In the genomic region with DNA sequence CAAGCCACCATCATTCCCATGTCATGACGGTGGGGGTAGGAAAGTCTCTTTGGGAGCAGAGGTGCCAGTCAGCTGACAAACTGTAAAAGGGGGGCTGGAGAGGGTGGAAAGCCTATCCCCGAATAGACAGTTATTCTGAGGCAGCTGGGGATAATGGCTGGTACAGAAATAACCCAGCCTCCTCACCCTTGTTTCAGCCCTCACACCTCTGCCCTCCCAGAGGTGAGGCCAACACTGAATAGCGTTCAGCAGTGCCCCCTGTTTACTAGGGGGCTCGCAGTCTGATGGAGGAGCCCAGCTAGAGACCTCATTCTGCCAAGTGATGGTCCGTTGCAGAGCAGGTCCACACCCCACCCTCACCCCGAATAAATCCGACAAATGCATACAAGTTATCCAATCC, we compare ENCODE assay signal across 9 mouse cellular contexts. TPM values are rescaled to one million over a fixed set of nuclear protein-coding genes. Genes with fewer than 3 reads are reported as not detected.
DNase-seq lines count a peak whose midpoint lies in the region; ATAC-seq and TF ChIP-seq lines count a peak whose summit lies in the region.
"Had no signal": no experiment of that assay in that cellular context is flagged by ENCODE, and none has a peak within 500 bp of the region (broad histone marks: within the 10 kb centered on the region; RNA-seq: fewer than 3 reads in every experiment).

No protein-coding gene starts in this region.

- H3K9ac ChIP-seq in heart, adult 2 months (ENCODE audit: low read depth, low read length) = no peak overlapping the region
- H3K9ac ChIP-seq in midbrain, embryonic 16.5 days (ENCODE audit: low read depth, low read length) = no peak overlapping the region
- peak overlapping the region; percentile 10; the same call in 1 of the 2 replicates for H3K9ac ChIP-seq in limb, embryonic 13.5 days
- H3K9ac ChIP-seq in stomach, embryonic 16.5 days (ENCODE audit: low read length) = peak overlapping the region; percentile 58

- intact Hi-C loops in heart, adult 2 months (cut with DNase I) = loop anchor here (5.0 kb wide), 1 partner anchor 142 kb away; no protein-coding TSS in a partner anchor

- no peak for TF ChIP-seq POLR2A in heart, adult 2 months (IDR thresholded peaks at IDR 0.05; ENCODE audit: insufficient read depth, low read depth, low read length)

- 78% methylated on average over 7 of the region's 7 CpGs for WGBS in heart, adult 2 months
- 87% methylated on average over 7 of the region's 7 CpGs for WGBS in midbrain, embryonic 10.5 days
- WGBS in midbrain, embryonic 16.5 days = 80% methylated on average over 7 of the region's 7 CpGs
- 75% methylated on average over 7 of the region's 7 CpGs for WGBS in limb, embryonic 13.5 days
- WGBS in stomach, embryonic 16.5 days = 68% methylated on average over 7 of the region's 7 CpGs

- no peak for ATAC-seq in midbrain, embryonic 16.5 days
- no peak for ATAC-seq in limb, embryonic 13.5 days (ENCODE audit: low FRiP score, low read depth)
- no peak for ATAC-seq in stomach, embryonic 16.5 days (ENCODE audit: insufficient read depth, low FRiP score)
- ATAC-seq in granulocyte monocyte progenitor cell, adult 5-6 weeks (replicated peaks; ENCODE audit: poor library complexity, severe bottlenecking) = no peak

- H3K36me3 ChIP-seq in heart, adult 2 months (ENCODE audit: control insufficient read depth, insufficient read depth, low read length) = peaks cover 8% of the 10 kb centered on the region
- peaks cover 18% of the 10 kb centered on the region for H3K36me3 ChIP-seq in midbrain, embryonic 10.5 days
- H3K36me3 ChIP-seq in midbrain, embryonic 16.5 days (ENCODE audit: control insufficient read depth, insufficient read depth, low read length) = no peaks in the 10 kb centered on the region
- H3K36me3 ChIP-seq in limb, embryonic 13.5 days = peaks cover 5% of the 10 kb centered on the region; the same call in 1 of the 2 replicates
- H3K36me3 ChIP-seq in stomach, embryonic 16.5 days (ENCODE audit: control insufficient read depth, insufficient read depth, low read length) = peaks cover 4% of the 10 kb centered on the region

- H3K4me1 ChIP-seq in heart, adult 2 months (ENCODE audit: control insufficient read depth, insufficient read depth, low read length) = peaks cover 3% of the 10 kb centered on the region
- H3K4me1 ChIP-seq in midbrain, embryonic 10.5 days = peaks cover 24% of the 10 kb centered on the region
- H3K4me1 ChIP-seq in midbrain, embryonic 16.5 days (ENCODE audit: control insufficient read depth, insufficient read depth, low read length) = peaks cover 20% of the 10 kb centered on the region
- peaks cover 22% of the 10 kb centered on the region for H3K4me1 ChIP-seq in limb, embryonic 13.5 days
- peaks cover 17% of the 10 kb centered on the region for H3K4me1 ChIP-seq in stomach, embryonic 16.5 days (ENCODE audit: control insufficient read depth, insufficient read depth, low read length)

- H3K4me2 ChIP-seq in midbrain, embryonic 16.5 days (ENCODE audit: low read length) = no peak overlapping the region
- peak overlapping the region; percentile 61 for H3K4me2 ChIP-seq in limb, embryonic 13.5 days (replicated peaks)
- H3K4me2 ChIP-seq in stomach, embryonic 16.5 days (ENCODE audit: low read depth, low read length) = peak overlapping the region; percentile 53

- H3K79me2 ChIP-seq in heart, adult 2 months (replicated peaks; ENCODE audit: control insufficient read depth, insufficient read depth, low read length) = peaks cover 5% of the 10 kb centered on the region; the same call in 1 of the 2 replicates

- H3K4me3 ChIP-seq in heart, adult 2 months = no peak overlapping the region
- H3K4me3 ChIP-seq in midbrain, embryonic 10.5 days = peak overlapping the region; percentile 99
- H3K4me3 ChIP-seq in midbrain, embryonic 16.5 days (ENCODE audit: low read depth, low read length) = no peak overlapping the region
- H3K4me3 ChIP-seq in limb, embryonic 13.5 days = 0 out of 2 replicates have a peak overlapping the region, but pooled peaks have one; percentile 91
- H3K4me3 ChIP-seq in stomach, embryonic 16.5 days (replicated peaks; ENCODE audit: low read length) = no peak overlapping the region

- no peak for TF ChIP-seq CTCF in heart, adult 2 months (IDR thresholded peaks at IDR 0.05)

- no peak for TF ChIP-seq EP300 in heart, adult 2 months (IDR thresholded peaks at IDR 0.05; ENCODE audit: insufficient read depth, low read depth, low read length)

- H3K27ac ChIP-seq in heart, adult 2 months = peak overlapping the region; percentile 100
- H3K27ac ChIP-seq in midbrain, embryonic 10.5 days (replicated peaks) = peak overlapping the region; percentile 99
- no peak overlapping the region for H3K27ac ChIP-seq in midbrain, embryonic 16.5 days (ENCODE audit: low read length)
- no peak overlapping the region for H3K27ac ChIP-seq in limb, embryonic 13.5 days
- no peak overlapping the region for H3K27ac ChIP-seq in stomach, embryonic 16.5 days (ENCODE audit: low read length)

- no peaks in the 10 kb centered on the region for H3K27me3 ChIP-seq in heart, adult 2 months (ENCODE audit: control insufficient read depth, insufficient read depth, low read length)
- no peaks in the 10 kb centered on the region for H3K27me3 ChIP-seq in midbrain, embryonic 10.5 days (ENCODE audit: low read depth, poor library complexity, severe bottlenecking)
- H3K27me3 ChIP-seq in midbrain, embryonic 16.5 days (ENCODE audit: control insufficient read depth, insufficient read depth, low read depth, low read length) = no peaks in the 10 kb centered on the region
- no peaks in the 10 kb centered on the region for H3K27me3 ChIP-seq in limb, embryonic 13.5 days
- H3K27me3 ChIP-seq in stomach, embryonic 16.5 days (ENCODE audit: control insufficient read depth, insufficient read depth, low read length) = no peaks in the 10 kb centered on the region

- no peak for DNase-seq in heart, adult 2 months
- no peak for DNase-seq in heart, postnatal 4 days
- DNase-seq in midbrain, embryonic 10.5 days (ENCODE audit: low spot score) = no peak
- no peak for DNase-seq in right cerebral cortex, postnatal 36 days (ENCODE audit: low spot score in 2 of 2)
- DNase-seq: kidney, postnatal 25 days had no signal

- no peaks in the 10 kb centered on the region for H3K9me3 ChIP-seq in midbrain, embryonic 10.5 days (replicated peaks)
- H3K9me3 ChIP-seq in midbrain, embryonic 16.5 days (replicated peaks; ENCODE audit: control insufficient read depth, low read length, poor library complexity, severe bottlenecking) = no peaks in the 10 kb centered on the region
- no peaks in the 10 kb centered on the region for H3K9me3 ChIP-seq in limb, embryonic 13.5 days
- H3K9me3 ChIP-seq in stomach, embryonic 16.5 days (replicated peaks; ENCODE audit: control insufficient read depth, low read length) = peaks cover 3% of the 10 kb centered on the region; the same call in 1 of the 2 replicates

RNA-seq across cellular contexts. Expression of gene Csnk2a1, which starts 1.1 kb away (rescaled TPM):
- total RNA-seq in heart, adult 2 months (2021) = 10 to 100 TPM; 89.0 to 94.1 TPM
- 40.7 and 74.9 TPM in 2 replicates for polyA plus RNA-seq in heart, adult 2 months (2012; rRNA removed)
- total RNA-seq in heart, postnatal 4 days (2021) = 100 to 1,000 TPM in 1 of 2 experiments, 10 to 100 TPM in 1; 99.7 to 103 TPM
- 79.1 and 82.7 TPM in 2 replicates for polyA plus RNA-seq in midbrain, embryonic 10.5 days (2016; fragmentation: Nextera tagmentation; extraction: Ambion mirVana)
- polyA plus RNA-seq in midbrain, embryonic 16.5 days (2015; fragmentation: Nextera tagmentation; extraction: Ambion mirVana) = 107 and 116 TPM in 2 replicates
- polyA plus RNA-seq in limb, embryonic 13.5 days (2015; fragmentation: Nextera tagmentation; extraction: Ambion mirVana) = 99.4 and 109 TPM in 2 replicates
- 74.1 and 78.3 TPM in 2 replicates for polyA plus RNA-seq in stomach, embryonic 16.5 days (2015; fragmentation: Nextera tagmentation; extraction: Ambion mirVana)
- total RNA-seq in granulocyte monocyte progenitor cell, adult 5-6 weeks (2014; fragmentation: Nextera tagmentation) = 71.6 and 101 TPM in 2 replicates
- 82.1 and 104 TPM in 2 replicates for total RNA-seq in granulocyte monocyte progenitor cell, adult 5-6 weeks (2017)

Comparison
In these comparisons a context has a peak if more than half of its experiments do, and no peak if none do; other contexts are left out.
1. H3K27ac ChIP-seq: peak in heart, adult 2 months (single experiment) and midbrain, embryonic 10.5 days (single experiment); none in midbrain, embryonic 16.5 days (single experiment), limb, embryonic 13.5 days (single experiment) and stomach, embryonic 16.5 days (single experiment).
2. H3K4me3 ChIP-seq: peak in midbrain, embryonic 10.5 days (single experiment) and limb, embryonic 13.5 days (single experiment); none in heart, adult 2 months (single experiment), midbrain, embryonic 16.5 days (single experiment) and stomach, embryonic 16.5 days (single experiment).
3. H3K9ac ChIP-seq: peak in limb, embryonic 13.5 days (single experiment) and stomach, embryonic 16.5 days (single experiment); none in heart, adult 2 months (single experiment) and midbrain, embryonic 16.5 days (single experiment).